Mouse (Mus musculus): ENCODE measurements at regions not wholly inside any gene's neighbourhood (a gene's known extent, or its start where the extent isn't known, plus 50 kb on each side); places are given as distances from the start of the nearest gene placed in this dataset.

DNA sequence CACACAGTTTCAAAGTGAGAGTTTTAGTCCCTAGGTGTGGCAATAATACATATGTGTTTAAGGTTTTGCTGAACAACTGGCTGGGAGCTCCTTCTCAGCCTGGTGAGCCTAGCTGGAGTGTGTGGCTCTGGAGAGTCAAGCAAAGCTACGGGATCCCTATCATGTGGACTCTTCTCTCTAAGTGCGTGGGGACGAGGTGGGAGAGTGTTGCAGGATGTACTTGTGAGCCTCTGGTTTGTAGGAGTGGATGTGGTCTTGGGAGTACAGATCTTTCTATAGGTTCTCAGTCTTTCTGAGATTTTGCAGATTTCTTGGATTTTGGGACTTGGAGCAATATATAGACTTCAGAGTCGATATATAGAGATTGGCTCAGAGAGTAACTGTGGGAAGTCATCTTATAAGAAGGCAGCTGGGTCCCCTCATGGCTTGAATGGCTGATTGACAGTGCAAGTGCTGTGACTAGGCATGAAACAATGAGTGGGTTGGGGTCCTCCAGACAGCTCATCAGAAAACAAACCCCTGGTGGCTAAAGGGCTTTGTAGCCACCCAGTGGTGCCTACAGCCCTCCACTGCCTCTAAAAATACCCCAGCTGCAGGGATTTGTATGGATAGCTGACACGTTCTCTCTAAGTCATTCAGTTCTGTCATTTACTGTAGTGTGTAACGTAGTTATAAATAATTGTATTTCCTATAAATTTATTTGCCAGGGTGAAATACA, 486.1 kb downstream of the Cdh26 start:
- no peak overlapping the region for H3K4me3 ChIP-seq (ENCODE audit: low read depth, low read length)
- H3K9ac ChIP-seq: no peak overlapping the region
- 66% methylated on average over 6 of the region's 6 CpGs for WGBS
- no peak for TF ChIP-seq CTCF (IDR thresholded peaks at IDR 0.05; ENCODE audit: low read depth)
- ATAC-seq (ENCODE audit: insufficient read depth): no peak
- H3K27me3 ChIP-seq (ENCODE audit: insufficient read depth, low read length): no peaks in the 10 kb centered on the region
- H3K27ac ChIP-seq (ENCODE audit: low read depth): no peak overlapping the region
- H3K4me1 ChIP-seq (ENCODE audit: insufficient read depth): no peaks in the 10 kb centered on the region
- no peak for DNase-seq
- H3K9me3 ChIP-seq (ENCODE audit: low read depth, low read length): no peaks in the 10 kb centered on the region
- no peak overlapping the region for H3K4me2 ChIP-seq
- no peaks in the 10 kb centered on the region for H3K36me3 ChIP-seq (ENCODE audit: insufficient read depth)

DNA sequence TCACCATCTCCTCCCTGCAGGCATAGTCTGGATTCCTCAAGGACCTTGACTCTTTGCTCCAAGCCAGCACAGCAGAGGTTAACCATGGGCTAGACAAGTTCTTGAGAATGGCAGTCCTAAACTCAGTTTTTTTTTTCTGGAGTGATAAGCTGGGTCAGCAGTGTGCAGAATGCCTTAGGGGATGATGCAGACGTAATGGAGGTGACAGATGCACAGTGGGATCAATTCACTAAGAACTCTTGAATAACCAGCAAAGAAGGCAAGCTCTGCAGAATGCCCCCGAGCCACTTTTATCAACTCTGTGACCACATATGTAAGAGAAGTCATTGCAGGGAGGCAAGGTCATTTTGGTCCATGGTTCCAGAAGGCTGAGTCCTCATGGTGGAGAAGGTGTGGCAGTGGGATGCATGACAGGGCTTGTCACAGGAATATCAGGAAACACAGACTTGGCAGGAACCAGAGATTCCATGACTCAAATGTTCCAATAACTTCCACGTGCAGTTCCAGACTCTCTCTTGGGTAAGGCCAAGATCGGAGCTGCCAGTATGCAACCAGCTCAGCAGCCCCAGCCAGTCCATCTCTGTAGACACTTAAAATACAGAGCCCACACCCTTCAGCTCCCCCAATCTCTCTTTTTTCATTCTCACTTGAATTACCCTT, 494.3 kb downstream of the Cdh26 start:
- Histone ChIP-seq H3K27ac (ENCODE audit: low read depth) (no peak overlapping the region), H3K4me3 (ENCODE audit: low read depth, low read length) (no peak overlapping the region), H3K9me3 (ENCODE audit: low read depth, low read length) (no peaks in the 10 kb centered on the region), H3K36me3 (ENCODE audit: insufficient read depth) (no peaks in the 10 kb centered on the region), H3K27me3 (ENCODE audit: insufficient read depth, low read length) (no peaks in the 10 kb centered on the region), H3K4me2 (no peak overlapping the region), H3K9ac (no peak overlapping the region), H3K4me1 (ENCODE audit: insufficient read depth) (no peaks in the 10 kb centered on the region)
- ATAC-seq (ENCODE audit: insufficient read depth) (no peak), DNase-seq (no peak)
- TF ChIP-seq CTCF (IDR thresholded peaks at IDR 0.05; ENCODE audit: low read depth): no peak
- WGBS: 64% methylated on average over 4 of the region's 4 CpGs

DNA sequence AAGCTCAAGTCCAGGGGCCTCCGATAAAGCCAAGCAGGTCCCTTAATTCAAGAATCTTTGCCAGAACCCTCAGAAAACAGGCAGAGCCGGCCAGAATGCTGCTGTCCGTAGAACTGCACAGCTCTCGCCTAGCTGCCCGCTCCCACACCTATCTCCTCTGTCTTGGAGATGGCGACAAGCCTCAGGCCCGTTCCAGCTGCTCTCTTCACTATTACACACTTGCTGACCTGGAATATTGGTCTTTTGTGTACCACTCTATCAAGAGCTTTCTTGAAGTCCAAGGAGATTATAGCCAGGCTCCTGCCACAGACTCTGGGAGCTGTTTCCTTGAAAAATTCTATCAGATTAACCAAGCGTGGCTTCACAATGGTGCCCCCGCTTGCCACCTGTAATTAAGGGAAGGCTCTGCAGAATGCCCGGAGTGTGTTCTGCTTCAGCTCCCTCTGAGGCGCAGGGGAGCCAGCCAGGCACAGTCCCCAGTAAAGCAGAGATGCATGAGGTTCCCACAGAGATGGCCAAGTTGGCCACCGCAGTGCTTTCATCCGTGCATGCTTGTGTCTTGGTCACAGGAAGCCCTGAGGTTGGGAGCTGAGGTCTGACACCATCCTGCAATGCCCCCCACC, 496.8 kb downstream of the Cdh26 start:
- Histone ChIP-seq H3K4me1 (ENCODE audit: insufficient read depth) (no peaks in the 10 kb centered on the region), H3K4me3 (ENCODE audit: low read depth, low read length) (no peak overlapping the region), H3K9ac (no peak overlapping the region), H3K4me2 (no peak overlapping the region), H3K27ac (ENCODE audit: low read depth) (no peak overlapping the region), H3K36me3 (ENCODE audit: insufficient read depth) (no peaks in the 10 kb centered on the region), H3K27me3 (ENCODE audit: insufficient read depth, low read length) (no peaks in the 10 kb centered on the region), H3K9me3 (ENCODE audit: low read depth, low read length) (no peaks in the 10 kb centered on the region)
- no peak for TF ChIP-seq CTCF (IDR thresholded peaks at IDR 0.05; ENCODE audit: low read depth)
- no peak for ATAC-seq (ENCODE audit: insufficient read depth)
- DNase-seq: no peak
- WGBS: 66% methylated on average over 13 of the region's 13 CpGs

DNA sequence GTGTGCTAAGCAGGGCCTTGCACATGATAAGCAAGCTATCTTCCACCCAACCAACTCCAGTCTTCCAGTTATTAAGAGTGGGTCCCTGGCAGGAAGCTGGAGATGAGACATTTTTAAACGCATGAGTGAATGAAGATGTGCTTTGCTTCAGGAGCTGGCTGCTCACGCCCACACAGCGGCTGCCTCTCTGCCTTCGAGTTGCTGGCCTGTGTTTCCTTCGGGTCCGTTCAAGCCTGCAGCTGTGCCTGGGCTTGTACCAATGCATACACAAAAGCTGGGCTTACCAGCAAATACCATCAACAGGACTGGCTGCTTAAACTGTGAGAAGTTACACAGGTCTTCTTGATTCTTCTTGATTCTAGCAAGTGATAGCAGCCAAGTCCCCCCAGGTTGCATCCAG, 498.7 kb downstream of the Cdh26 start:
- Histone ChIP-seq H3K36me3 (ENCODE audit: insufficient read depth) (no peaks in the 10 kb centered on the region), H3K9me3 (ENCODE audit: low read depth, low read length) (no peaks in the 10 kb centered on the region), H3K4me1 (ENCODE audit: insufficient read depth) (no peaks in the 10 kb centered on the region), H3K27me3 (ENCODE audit: insufficient read depth, low read length) (no peaks in the 10 kb centered on the region), H3K4me3 (ENCODE audit: low read depth, low read length) (no peak overlapping the region), H3K27ac (ENCODE audit: low read depth) (no peak overlapping the region), H3K4me2 (no peak overlapping the region), H3K9ac (no peak overlapping the region)
- WGBS: 63% methylated on average over 6 of the region's 6 CpGs
- ATAC-seq (ENCODE audit: insufficient read depth) (no peak), DNase-seq (no peak)
- TF ChIP-seq CTCF (IDR thresholded peaks at IDR 0.05; ENCODE audit: low read depth): no peak

DNA sequence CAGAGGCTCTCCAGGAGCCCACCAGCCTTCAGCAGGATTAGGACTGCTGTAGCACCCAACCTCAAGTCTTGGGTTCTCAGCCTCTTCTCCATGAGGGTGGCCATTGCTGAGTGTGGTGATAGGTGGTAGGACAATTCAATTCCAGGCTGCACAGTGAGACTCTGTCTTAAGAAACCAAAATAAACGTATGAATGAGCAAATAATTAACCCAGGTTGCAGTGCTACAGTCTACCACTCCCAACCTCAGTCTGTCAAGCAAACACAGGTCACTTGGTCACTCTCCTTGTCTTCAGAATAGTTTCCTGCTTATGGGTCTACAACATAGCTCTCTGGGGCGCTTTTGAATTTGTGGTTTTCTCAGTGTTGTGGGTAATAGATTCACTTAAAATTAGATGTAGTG, 499.8 kb downstream of the Cdh26 start:
- Histone ChIP-seq H3K27ac (ENCODE audit: low read depth) (no peak overlapping the region), H3K9me3 (ENCODE audit: low read depth, low read length) (no peaks in the 10 kb centered on the region), H3K4me3 (ENCODE audit: low read depth, low read length) (no peak overlapping the region), H3K9ac (no peak overlapping the region), H3K4me1 (ENCODE audit: insufficient read depth) (no peaks in the 10 kb centered on the region), H3K27me3 (ENCODE audit: insufficient read depth, low read length) (no peaks in the 10 kb centered on the region), H3K36me3 (ENCODE audit: insufficient read depth) (no peaks in the 10 kb centered on the region), H3K4me2 (no peak overlapping the region)
- no peak for TF ChIP-seq CTCF (IDR thresholded peaks at IDR 0.05; ENCODE audit: low read depth)
- ATAC-seq (ENCODE audit: insufficient read depth) (no peak), DNase-seq (no peak)
- WGBS: 49% methylated on average over 2 of the region's 2 CpGs

DNA sequence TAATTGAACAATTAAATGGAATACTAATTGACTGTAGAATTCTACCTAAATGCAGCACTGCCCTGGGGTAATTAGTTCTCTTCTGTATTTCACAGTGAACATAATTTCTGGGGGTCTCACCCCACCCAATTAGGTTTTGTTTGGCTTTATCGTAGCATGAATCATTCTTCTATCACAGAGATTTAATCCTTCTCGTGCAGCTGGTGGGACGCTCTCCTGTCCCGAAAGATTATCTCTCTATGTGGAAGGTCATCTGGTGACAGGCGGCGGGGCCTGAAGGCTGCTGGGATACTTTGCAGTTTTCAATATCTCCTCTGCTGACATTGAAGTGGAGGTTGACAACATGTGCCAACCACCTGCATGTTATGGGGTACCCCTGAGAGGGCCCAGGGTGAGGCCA, 493.8 kb upstream of the Cdh4 start:
- Histone ChIP-seq H3K27ac (ENCODE audit: low read depth) (no peak overlapping the region), H3K4me2 (no peak overlapping the region), H3K36me3 (ENCODE audit: insufficient read depth) (no peaks in the 10 kb centered on the region), H3K4me3 (ENCODE audit: low read depth, low read length) (no peak overlapping the region), H3K9ac (no peak overlapping the region), H3K9me3 (ENCODE audit: low read depth, low read length) (no peaks in the 10 kb centered on the region), H3K4me1 (ENCODE audit: insufficient read depth) (no peaks in the 10 kb centered on the region), H3K27me3 (ENCODE audit: insufficient read depth, low read length) (no peaks in the 10 kb centered on the region)
- no peak for TF ChIP-seq CTCF (IDR thresholded peaks at IDR 0.05; ENCODE audit: low read depth)
- 68% methylated on average over 6 of the region's 6 CpGs for WGBS
- DNase-seq: no peak
- ATAC-seq (ENCODE audit: insufficient read depth): no peak

DNA sequence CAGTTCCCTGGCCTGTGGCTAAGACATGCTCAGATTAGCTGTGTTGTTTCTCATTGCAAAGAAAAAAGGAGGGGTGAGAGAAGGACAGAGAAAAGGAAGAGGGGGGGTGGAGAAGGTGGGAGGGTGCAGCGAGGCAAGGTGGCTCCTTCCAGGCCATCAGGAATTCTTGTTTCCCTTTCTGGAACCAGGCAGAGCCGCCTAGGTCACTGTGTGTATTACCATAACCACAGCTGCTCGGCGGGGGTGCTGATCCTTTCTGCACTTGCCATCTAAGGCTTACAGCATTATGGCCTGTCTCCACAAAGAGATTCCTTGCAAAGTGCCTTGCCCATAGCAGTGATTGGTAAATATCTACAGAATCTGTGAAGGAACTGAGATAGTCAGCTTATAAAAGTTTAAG, 493.1 kb upstream of the Cdh4 start:
- DNase-seq (no peak), ATAC-seq (ENCODE audit: insufficient read depth) (no peak)
- Histone ChIP-seq H3K4me3 (ENCODE audit: low read depth, low read length) (no peak overlapping the region), H3K9me3 (ENCODE audit: low read depth, low read length) (no peaks in the 10 kb centered on the region), H3K4me2 (no peak overlapping the region), H3K9ac (no peak overlapping the region), H3K4me1 (ENCODE audit: insufficient read depth) (no peaks in the 10 kb centered on the region), H3K27me3 (ENCODE audit: insufficient read depth, low read length) (no peaks in the 10 kb centered on the region), H3K27ac (ENCODE audit: low read depth) (no peak overlapping the region), H3K36me3 (ENCODE audit: insufficient read depth) (no peaks in the 10 kb centered on the region)
- TF ChIP-seq CTCF (IDR thresholded peaks at IDR 0.05; ENCODE audit: low read depth): no peak
- WGBS: 33% methylated on average over 4 of the region's 4 CpGs
